Mouse (Mus musculus) kidney, adult 2 months (tissue): Measurements from ENCODE around the gene Txnrd3.

Experiments used
- CTCF ChIP-seq: fragments of 200-500 bp; conservative IDR thresholded peaks from 2 replicates; pipeline ENCODE4 v1.5.1; 2011; ENCODE audit warnings: low read depth, mild to moderate bottlenecking, control low read depth, low read length, moderate library complexity, mixed read lengths; ENCODE audit not compliant: insufficient read depth, insufficient read length
- POLR2A ChIP-seq: fragments of 200-500 bp; IDR thresholded peaks from one replicate; pipeline ENCODE4 v1.6.1; 2011; ENCODE audit warnings: low read depth, low read length, control low read depth

GRCm38 (mm10) chr6:89606096-89606495, 37.7 kb upstream of the Txnrd3 start:
- TF ChIP-seq POLR2A = no peak
- no peak for TF ChIP-seq CTCF
